Mouse (Mus musculus) left cerebral cortex, postnatal 10 days (tissue): Measurements from ENCODE around the gene Unc5cl. TPM values are rescaled to one million over a fixed set of nuclear protein-coding genes. Genes with fewer than 3 reads are reported as not detected.

Experiments
- DNase-seq, 2 experiments: peaks; one replicate each; pipeline ENCODE4 v3.0.0; 2021 to 2022; ENCODE audit warnings: low spot score in 2 of 2, mixed read lengths in 1 of 2; ENCODE audit errors: extremely low spot score in 1 of 2
- intact Hi-C: fragments of 180-260 bp; cut with DNase I; formaldehyde crosslinking; loops from one replicate; pipeline ENCODE4 v1.15.1; 2025
- total RNA-seq, 2 experiments: library from RNA; stranded (reverse); gene quantifications; 2 replicates each; pipeline ENCODE4 v1.2.3; 2021

Gene Unc5cl
- total RNA-seq, 2 experiments from 2014 or later: 0.15 to 0.26 TPM

DNA sequence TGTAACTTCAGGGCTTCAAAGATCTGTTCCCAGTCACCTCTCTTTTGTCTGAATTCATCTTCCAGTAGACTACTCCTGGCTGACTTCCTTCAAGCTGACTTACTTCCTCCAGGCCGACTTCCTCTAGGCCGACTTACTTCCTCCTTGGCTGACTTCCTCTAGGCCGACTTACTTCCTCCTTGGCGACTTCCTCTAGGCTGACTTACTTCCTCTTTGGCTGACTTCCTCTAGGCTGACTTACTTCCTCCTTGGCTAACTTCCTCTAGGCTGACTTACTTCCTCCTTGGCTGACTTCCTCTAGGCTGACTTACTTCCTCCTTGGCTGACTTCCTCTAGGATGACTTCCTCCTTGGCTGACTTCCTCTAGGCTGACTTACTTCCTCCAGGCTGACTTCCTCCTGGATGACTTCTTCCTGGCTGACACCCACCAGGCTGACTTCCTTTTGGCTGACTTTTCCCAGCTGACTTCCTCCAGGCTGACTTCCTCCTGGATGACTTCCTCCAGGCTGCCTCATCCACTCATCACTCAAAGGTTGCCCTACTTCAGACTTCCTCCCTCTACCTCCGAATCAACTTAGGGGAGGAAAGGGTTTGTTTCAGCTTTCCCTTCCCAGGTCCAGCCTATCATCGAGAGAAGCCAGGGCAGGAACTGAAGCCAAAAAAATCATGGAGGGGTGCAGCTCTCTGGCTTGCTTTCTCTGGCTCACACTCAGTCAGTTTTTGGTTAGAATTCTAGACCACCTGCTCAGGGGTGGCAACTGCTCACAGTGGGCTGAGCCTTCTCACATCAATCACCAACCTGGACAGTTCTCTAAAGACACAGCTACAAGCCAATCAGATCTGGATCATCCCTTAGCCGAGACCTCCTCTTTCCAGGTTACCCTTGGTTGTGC, 103.4 kb downstream of the Unc5cl start:
- DNase-seq: no peak
- intact Hi-C loops: no loop called here

DNA sequence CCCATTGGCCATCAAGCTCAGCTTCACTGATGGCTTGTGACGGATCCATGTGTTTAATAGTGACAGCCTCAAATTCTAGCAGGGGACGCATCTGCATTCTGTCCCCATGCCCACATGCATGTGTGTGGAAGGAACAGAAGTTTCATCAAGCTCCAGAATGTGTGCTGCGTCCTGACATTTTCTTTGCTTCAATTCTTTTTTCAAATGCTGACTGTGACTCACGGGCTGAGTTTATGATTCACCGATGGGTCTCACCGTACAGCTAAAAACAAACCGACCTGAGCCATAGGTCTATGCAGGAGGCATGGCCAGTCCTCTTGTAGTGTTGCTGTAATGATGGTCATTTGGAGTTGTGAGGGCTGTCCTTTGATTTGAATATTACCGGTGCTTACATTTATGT, 110.2 kb downstream of the Unc5cl start:
- intact Hi-C loops: no loop called here
- peak in 1 of 2 experiments; percentile 9 for DNase-seq

DNA sequence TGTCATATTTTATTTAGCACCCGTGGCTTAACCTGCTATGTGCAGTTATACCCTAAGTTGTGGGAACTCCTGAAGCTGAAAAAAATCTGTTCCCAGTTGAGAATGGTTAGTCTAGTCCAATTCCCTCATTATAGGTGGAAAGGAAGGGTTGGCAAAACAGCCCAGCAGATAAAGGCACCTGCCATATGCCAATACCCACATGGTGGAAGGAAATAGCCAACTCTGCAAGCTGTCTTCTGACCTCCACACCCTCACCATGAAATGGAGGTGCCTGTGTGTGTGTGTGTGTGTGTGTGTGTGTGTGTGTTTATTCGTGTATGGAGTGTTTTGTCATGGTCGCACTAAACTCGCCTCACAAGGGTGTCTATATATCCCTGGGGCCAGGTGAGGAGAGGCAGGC, 115.0 kb downstream of the Unc5cl start:
- DNase-seq: no peak
- intact Hi-C loops: no loop called here

DNA sequence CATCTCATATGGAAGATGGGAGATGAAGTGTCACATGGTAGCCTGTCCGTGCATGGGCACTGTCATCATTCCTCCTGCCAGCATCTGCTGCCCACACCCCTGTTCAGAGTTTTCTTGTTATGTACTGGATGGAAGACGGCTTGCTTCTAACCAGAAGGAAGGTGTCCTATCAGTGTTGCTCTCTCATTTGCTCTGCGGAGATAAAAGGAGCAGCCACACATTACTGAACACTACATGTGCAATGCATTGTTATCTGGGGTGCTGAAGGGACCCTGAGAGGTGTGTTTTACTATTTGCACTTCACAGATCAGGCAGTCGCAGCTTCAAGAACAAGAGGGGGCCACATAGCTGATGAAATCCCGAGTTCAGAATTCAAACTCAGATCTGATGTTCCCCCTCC, 126.5 kb downstream of the Unc5cl start:
- intact Hi-C loops: no loop called here
- no peak for DNase-seq

DNA sequence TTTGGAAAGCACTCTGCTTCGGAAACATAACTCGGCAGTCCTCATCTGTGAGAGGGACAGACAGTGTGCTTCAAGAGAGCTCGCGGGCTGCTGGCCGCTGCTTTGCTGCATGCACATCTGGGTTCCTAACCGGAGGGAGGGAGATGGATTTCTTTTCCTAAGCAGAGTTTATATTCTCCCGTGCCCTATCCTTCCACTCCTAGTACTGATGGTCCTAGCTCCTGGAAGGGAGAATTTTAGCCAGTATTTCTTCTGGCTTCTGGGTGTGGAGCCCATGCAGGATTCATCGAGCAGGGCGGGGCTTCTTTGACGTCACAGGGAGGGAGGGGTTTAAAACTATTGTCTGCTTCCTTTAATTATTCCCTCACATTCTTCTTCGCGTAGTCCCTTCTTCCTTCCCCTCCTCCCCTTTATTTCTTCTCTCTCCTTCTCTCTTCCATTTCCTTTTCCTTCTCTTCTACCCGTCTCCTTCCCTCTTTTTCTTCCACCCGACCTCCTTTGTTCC, 127.8 kb downstream of the Unc5cl start:
- DNase-seq: no peak
- intact Hi-C loops: no loop called here

DNA sequence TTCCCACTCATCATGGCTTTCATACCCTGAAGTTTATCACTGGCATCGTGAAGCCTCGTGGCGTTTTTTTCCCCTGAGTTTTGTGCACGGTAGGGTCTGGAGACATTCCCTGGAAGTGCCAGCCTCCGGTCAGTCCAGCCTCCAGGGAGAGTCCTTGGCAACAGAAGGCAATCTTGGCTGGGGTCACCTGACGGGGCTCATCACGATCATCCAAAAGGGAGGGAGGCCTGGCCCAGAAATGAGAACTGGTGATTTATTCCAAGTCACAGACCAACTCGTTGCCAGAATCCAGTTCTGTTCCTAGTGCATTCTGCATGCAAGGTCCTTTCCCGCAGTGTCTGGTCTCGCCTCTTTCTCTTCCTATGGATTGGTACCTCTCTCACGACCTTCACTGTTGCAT, 128.7 kb downstream of the Unc5cl start:
- DNase-seq: no peak

DNA sequence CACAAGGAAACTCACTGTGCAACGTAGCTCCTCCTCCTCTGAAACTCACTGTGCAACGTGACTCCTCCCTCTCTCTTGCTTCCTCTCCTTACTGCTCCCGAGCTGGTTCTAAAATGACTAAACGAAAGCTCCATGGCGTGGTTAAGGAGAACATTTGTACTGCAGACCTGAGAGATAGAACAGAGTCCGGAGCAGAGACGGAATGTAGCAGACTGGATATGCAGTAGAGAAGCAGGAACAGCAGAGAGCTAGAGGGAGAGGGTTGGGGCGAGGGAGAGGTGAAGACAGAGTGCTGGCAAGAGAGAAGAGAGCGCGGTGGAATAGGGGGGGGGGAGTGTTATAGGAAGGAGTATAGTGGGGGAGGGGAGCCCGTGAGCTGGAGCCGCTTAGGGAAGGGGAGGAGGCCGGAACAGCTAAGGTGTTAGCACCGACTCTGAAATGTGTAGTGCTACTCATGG, 131.2 kb downstream of the Unc5cl start:
- intact Hi-C loops: no loop called here
- DNase-seq: peak in 1 of 2 experiments; percentile 30

More for the DNA sequence above, 128.7 kb downstream of the Unc5cl start:
- intact Hi-C loops: no loop called here

DNA sequence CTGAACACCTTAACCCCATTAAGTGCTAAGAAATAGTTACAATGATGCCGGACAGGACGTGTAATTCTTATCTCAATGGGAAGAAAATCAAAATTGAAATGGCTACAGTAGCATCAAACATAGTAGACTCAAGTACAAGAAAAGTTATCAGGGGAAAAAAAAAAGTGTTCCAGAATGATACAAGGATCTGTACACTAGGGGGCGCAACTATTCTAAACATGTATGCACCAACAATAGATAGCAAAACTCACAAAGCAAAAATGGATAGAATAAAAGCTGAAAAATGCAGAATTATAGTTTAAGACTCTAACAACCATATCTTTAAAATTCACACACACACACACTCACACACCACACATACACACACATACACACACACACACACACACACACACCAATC, 134.0 kb downstream of the Unc5cl start:
- no peak for DNase-seq
- intact Hi-C loops: no loop called here

Other genes with a start within 250 kb of the Unc5cl start
- gene Trem1, start 222.1 kb upstream of the Unc5cl start, total RNA-seq: not detected
- 1 to 10 TPM in 1 of 2 experiments, under 1 TPM in 1; 0.85 to 1.2 TPM for gene Trem3, start 207.1 kb upstream of the Unc5cl start, total RNA-seq
- not detected for gene Treml4, start 190.6 kb upstream of the Unc5cl start, total RNA-seq
- under 1 TPM; 0.36 to 0.51 TPM for gene Treml2, start 155.4 kb upstream of the Unc5cl start, total RNA-seq
- not detected for gene B430306N03Rik, start 138.8 kb upstream of the Unc5cl start, total RNA-seq
- gene Trem2, start 108.5 kb upstream of the Unc5cl start, total RNA-seq: 1 to 10 TPM; 6.4 to 6.9 TPM
- gene Treml1, start 95.0 kb upstream of the Unc5cl start, total RNA-seq: under 1 TPM; 0.45 to 0.99 TPM
- 10 to 100 TPM; 33.3 to 34.3 TPM for gene Nfya, start 45.0 kb upstream of the Unc5cl start, total RNA-seq
- gene Oard1, start 44.9 kb upstream of the Unc5cl start, total RNA-seq: 10 to 100 TPM; 10.7 to 10.9 TPM
- gene Apobec2, start 22.0 kb upstream of the Unc5cl start, total RNA-seq: under 1 TPM; 0.24 TPM
- gene Tspo2, start 3.4 kb upstream of the Unc5cl start, total RNA-seq: not detected